Mouse (Mus musculus) cerebellum, postnatal 10 days (tissue): ENCODE data around the gene Cdk17.

Experiments used
- DNase-seq, 2 experiments: peaks; one replicate each; pipeline ENCODE4 v3.0.0; 2021; ENCODE audit warnings: mixed read lengths in 2 of 2

Cdk17 gene

GRCm38 (mm10) chr10:93171182-93171855 lies 10.6 kb downstream of the Cdk17 start:
- peak in 1 of 2 experiments; percentile 43 for DNase-seq

GRCm38 (mm10) chr10:93177471-93177870 lies 16.8 kb downstream of the Cdk17 start:
- no peak for DNase-seq

- no peak for DNase-seq
These were observed 17.2 kb downstream of the Cdk17 start for GRCm38 (mm10) chr10:93177874-93178273.

- DNase-seq: no peak
These were observed 18.0 kb downstream of the Cdk17 start for GRCm38 (mm10) chr10:93178662-93179061.

GRCm38 (mm10) chr10:93179669-93180460 lies 19.2 kb downstream of the Cdk17 start:
- DNase-seq: no peak

- no peak for DNase-seq
These were observed 23.8 kb downstream of the Cdk17 start for GRCm38 (mm10) chr10:93184351-93184976.

GRCm38 (mm10) chr10:93188440-93188999 lies 27.8 kb downstream of the Cdk17 start:
- no peak for DNase-seq

- no peak for DNase-seq
These were observed 30.0 kb downstream of the Cdk17 start for GRCm38 (mm10) chr10:93190475-93191262.

- peak; percentile 63 to 76 for DNase-seq
These were observed 36.4 kb downstream of the Cdk17 start for GRCm38 (mm10) chr10:93197092-93197491.

- DNase-seq: no peak
These were observed 38.3 kb downstream of the Cdk17 start for GRCm38 (mm10) chr10:93198958-93199357.

GRCm38 (mm10) chr10:93201846-93202458 lies 41.3 kb downstream of the Cdk17 start:
- DNase-seq: peak; percentile 61 to 70

- no peak for DNase-seq
These were observed 44.7 kb downstream of the Cdk17 start for GRCm38 (mm10) chr10:93205287-93205956.

- DNase-seq: no peak
These were observed 46.5 kb downstream of the Cdk17 start for GRCm38 (mm10) chr10:93207176-93207575.

GRCm38 (mm10) chr10:93212699-93213098 lies 52.0 kb downstream of the Cdk17 start:
- no peak for DNase-seq

GRCm38 (mm10) chr10:93213339-93213738 lies 52.7 kb downstream of the Cdk17 start:
- DNase-seq: no peak

- DNase-seq: no peak
These were observed 53.6 kb downstream of the Cdk17 start for GRCm38 (mm10) chr10:93214251-93214650.

- DNase-seq: peak in 1 of 2 experiments; percentile 22
These were observed 54.5 kb downstream of the Cdk17 start for GRCm38 (mm10) chr10:93215051-93215763.

- no peak for DNase-seq
These were observed 65.1 kb downstream of the Cdk17 start for GRCm38 (mm10) chr10:93225751-93226150.

GRCm38 (mm10) chr10:93227921-93228320 lies 67.2 kb downstream of the Cdk17 start:
- DNase-seq: no peak

- no peak for DNase-seq
These were observed 67.8 kb downstream of the Cdk17 start for GRCm38 (mm10) chr10:93228401-93229007.
